Comparison of ENCODE assay signal across 8 mouse cellular contexts in the genomic region with DNA sequence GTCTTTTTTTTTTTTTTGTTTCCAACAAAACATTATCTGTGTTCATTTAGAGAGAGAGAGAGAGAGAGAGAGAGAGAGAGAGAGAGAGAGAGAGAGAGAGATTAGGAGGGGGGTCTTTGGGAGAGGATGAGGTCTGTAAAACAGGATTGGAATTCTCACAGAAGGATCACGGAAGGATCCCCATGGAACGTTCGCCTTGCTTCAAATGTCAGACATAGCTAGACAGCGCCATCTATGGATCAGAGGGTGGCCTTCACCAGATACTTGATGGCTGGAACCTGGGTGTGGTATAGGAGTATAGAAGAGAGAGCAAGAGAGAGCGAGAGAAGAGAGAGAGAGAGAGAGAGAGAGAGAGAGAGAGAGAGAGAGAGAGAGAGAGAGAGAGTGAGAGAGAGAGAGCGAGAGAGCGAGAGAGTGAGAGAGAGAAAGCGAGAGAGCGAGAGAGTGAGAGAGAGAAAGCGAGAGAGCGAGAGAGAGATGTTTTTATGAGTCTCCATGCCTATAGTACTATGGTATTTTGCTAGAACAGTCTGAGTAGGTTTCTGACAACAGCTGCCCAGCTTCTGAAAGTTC. TPM values are rescaled to one million over a fixed set of nuclear protein-coding genes. Genes with fewer than 3 reads are reported as not detected.
A peak's percentile ranks its signal among the peaks of the same experiment; 100 is the strongest.
DNase-seq lines count a peak whose midpoint lies in the region; ATAC-seq and TF ChIP-seq lines count a peak whose summit lies in the region.

No protein-coding gene starts in this region.

- H3K4me3 ChIP-seq in heart, embryonic 15.5 days, result no peak overlapping the region
- H3K4me3 ChIP-seq in lung, adult 2 months (replicated peaks; ENCODE audit: extremely low read depth, low read depth, low read length), result no peak overlapping the region

- in situ Hi-C loops in Patski (cut with MboI; ENCODE audit: low pct_unique_long_range_greater_than_20kb), result no loop called here

- peak overlapping the region; percentile 37 for H3K4me2 ChIP-seq in heart, embryonic 15.5 days

- 21% methylated on average over 11 of the region's 11 CpGs for WGBS in heart, embryonic 15.5 days
- WGBS in lung, adult 2 months, result 29% methylated on average over 11 of the region's 11 CpGs

- ATAC-seq in Patski, result peak; percentile 67
- ATAC-seq in common myeloid progenitor, adult 5-6 weeks (replicated peaks; ENCODE audit: low read depth, poor library complexity, severe bottlenecking), result peak; percentile 93
- peak; percentile 68; the same call in 1 of the 2 replicates for ATAC-seq in heart, embryonic 15.5 days (replicated peaks; ENCODE audit: insufficient number of reproducible peaks, insufficient read depth, low FRiP score, low read depth)
- ATAC-seq in neutrophil, adult 5-6 weeks (ENCODE audit: extremely low read depth, insufficient number of reproducible peaks, low FRiP score, poor library complexity, severe bottlenecking), result peak; percentile 44; the same call in 1 of the 2 replicates

- TF ChIP-seq POLR2A in lung, adult 2 months (IDR thresholded peaks at IDR 0.05; ENCODE audit: borderline replicate concordance, extremely low read depth, low read depth, low read length), result no peak

- H3K27ac ChIP-seq in heart, embryonic 15.5 days, result no peak overlapping the region

- POLR2A ChIA-PET in Patski (lab: Charles Lee), result interaction anchor here (0.6 kb wide), 1 partner anchor 310 kb away, joined by 6 read pairs; no protein-coding TSS in a partner anchor

- CTCF ChIA-PET in Patski (lab: Charles Lee), result interaction anchor here (0.7 to 3.3 kb wide), 6 partner anchors 10 to 54 kb away, joined by 3 to 19 read pairs (median 3); no protein-coding TSS in a partner anchor

- peaks cover 12% of the 10 kb centered on the region for H3K4me1 ChIP-seq in heart, embryonic 15.5 days (replicated peaks)
- no peaks in the 10 kb centered on the region for H3K4me1 ChIP-seq in lung, adult 2 months (ENCODE audit: control insufficient read depth, insufficient read depth, low read length)

- no peak for TF ChIP-seq CTCF in Patski (IDR thresholded peaks at IDR 0.05)
- peak; percentile 77 for TF ChIP-seq CTCF in lung, adult 2 months (IDR thresholded peaks at IDR 0.05; ENCODE audit: insufficient read depth, low read length)

- H3K27me3 ChIP-seq in Patski, result peaks cover 31% of the 10 kb centered on the region
- no peaks in the 10 kb centered on the region for H3K27me3 ChIP-seq in heart, embryonic 15.5 days

- no peak overlapping the region for H3K9ac ChIP-seq in heart, embryonic 15.5 days

- no peaks in the 10 kb centered on the region for H3K36me3 ChIP-seq in heart, embryonic 15.5 days

- H3K9me3 ChIP-seq in heart, embryonic 15.5 days (replicated peaks), result no peaks in the 10 kb centered on the region

- peak; percentile 79 for DNase-seq in CD4-positive, CD25-positive, alpha-beta regulatory T cell, adult 2 months (ENCODE audit: low read depth, low spot score)
- DNase-seq in Patski (ENCODE audit: low read depth, low spot score), result peak; percentile 7
- DNase-seq in kidney, postnatal 4 days, result peak; percentile 73 to 77
- peak; percentile 28 for DNase-seq in lung, adult 2 months
- no peak for DNase-seq in urinary bladder, postnatal 10 days (ENCODE audit: low spot score)

RNA-seq across cellular contexts. Expression of gene Apoa4, which starts 6.3 kb away (rescaled TPM):
- polyA plus RNA-seq in Patski (2021), result not detected
- total RNA-seq in common myeloid progenitor, adult 5-6 weeks (2017), result not detected in 2 replicates
- polyA plus RNA-seq in heart, embryonic 15.5 days (2015; fragmentation: Nextera tagmentation; extraction: Ambion mirVana), result 0.13 TPM in 1 of 2 replicates, not detected in the other
- polyA plus RNA-seq in lung, adult 2 months (2012; rRNA removed), result 0.09 and 0.30 TPM in 2 replicates
- not detected in 2 replicates for total RNA-seq in neutrophil, adult 5-6 weeks (2017)

RNA-seq across cellular contexts. Expression of gene Apoc3, which starts 11.4 kb away (rescaled TPM):
- polyA plus RNA-seq in Patski (2021), result not detected
- total RNA-seq in common myeloid progenitor, adult 5-6 weeks (2017), result not detected in 2 replicates
- polyA plus RNA-seq in heart, embryonic 15.5 days (2015; fragmentation: Nextera tagmentation; extraction: Ambion mirVana), result 0.36 TPM in 1 of 2 replicates, not detected in the other
- 1.8 and 2.6 TPM in 2 replicates for polyA plus RNA-seq in lung, adult 2 months (2012; rRNA removed)
- total RNA-seq in neutrophil, adult 5-6 weeks (2017), result not detected in 2 replicates

RNA-seq across cellular contexts. Expression of gene Apoa1, which starts 18.5 kb away (rescaled TPM):
- polyA plus RNA-seq in Patski (2021), result not detected
- total RNA-seq in common myeloid progenitor, adult 5-6 weeks (2017), result not detected in 2 replicates
- polyA plus RNA-seq in heart, embryonic 15.5 days (2015; fragmentation: Nextera tagmentation; extraction: Ambion mirVana), result 3.9 and 29.5 TPM in 2 replicates
- polyA plus RNA-seq in lung, adult 2 months (2012; rRNA removed), result 2.0 and 3.2 TPM in 2 replicates
- total RNA-seq in neutrophil, adult 5-6 weeks (2017), result 0.70 TPM in 1 of 2 replicates, not detected in the other

RNA-seq across cellular contexts. Expression of gene Apoa5, which starts 21.6 kb away (rescaled TPM):
- polyA plus RNA-seq in Patski (2021), result not detected
- total RNA-seq in common myeloid progenitor, adult 5-6 weeks (2017), result not detected in 2 replicates
- not detected in 2 replicates for polyA plus RNA-seq in heart, embryonic 15.5 days (2015; fragmentation: Nextera tagmentation; extraction: Ambion mirVana)
- 0.25 and 0.67 TPM in 2 replicates for polyA plus RNA-seq in lung, adult 2 months (2012; rRNA removed)
- total RNA-seq in neutrophil, adult 5-6 weeks (2017), result not detected in 2 replicates

RNA-seq across cellular contexts. Expression of gene Zpr1, which starts 26.0 kb away (rescaled TPM):
- 55.1 TPM for polyA plus RNA-seq in Patski (2021)
- total RNA-seq in common myeloid progenitor, adult 5-6 weeks (2017), result 50.0 and 51.2 TPM in 2 replicates
- 32.8 and 39.6 TPM in 2 replicates for polyA plus RNA-seq in heart, embryonic 15.5 days (2015; fragmentation: Nextera tagmentation; extraction: Ambion mirVana)
- 15.4 and 16.2 TPM in 2 replicates for polyA plus RNA-seq in lung, adult 2 months (2012; rRNA removed)
- total RNA-seq in neutrophil, adult 5-6 weeks (2017), result 37.8 and 49.3 TPM in 2 replicates
